Mouse (Mus musculus) limb, embryonic 15.5 days (tissue): ENCODE results near the gene Zfp697. TPM values are rescaled to one million over a fixed set of nuclear protein-coding genes. Genes with fewer than 3 reads are reported as not detected.
A peak's percentile ranks its signal among the peaks of the same experiment; 100 is the strongest.
"Not testable (repeated sequence)": the region's sequence is repeated elsewhere in the genome, so short reads cannot be mapped to it uniquely, and the experiment has no call there.

Source experiments
- ATAC-seq: fragments of 200-750 bp; cut with Nextera tagmentation; 2 replicates; pipeline ENCODE4 v1.8.0; 2017; ENCODE audit warnings: low read depth, moderate TSS enrichment; ENCODE audit not compliant: insufficient number of reproducible peaks, low FRiP score, low TSS enrichment
- H3K27ac ChIP-seq: fragments of 300-500 bp; sonication (generic); 2 replicates; pipeline ENCODE4 v1.5.1; 2015; ENCODE audit warnings: moderate library complexity, mild to moderate bottlenecking, inconsistent platforms
- H3K27me3 ChIP-seq: fragments of 300-500 bp; sonication (generic); 2 replicates; pipeline ENCODE4 v1.6.1; 2015; ENCODE audit warnings: inconsistent platforms
- H3K36me3 ChIP-seq: fragments of 300-500 bp; sonication (generic); 2 replicates; pipeline ENCODE4 v1.6.1; 2015; ENCODE audit warnings: inconsistent platforms
- H3K4me1 ChIP-seq: fragments of 300-500 bp; sonication (generic); 2 replicates; pipeline ENCODE4 v1.6.1; 2015; ENCODE audit warnings: inconsistent platforms
- H3K4me2 ChIP-seq: fragments of 300-500 bp; sonication (generic); 2 replicates; pipeline ENCODE4 v1.6.1; 2015; ENCODE audit warnings: mild to moderate bottlenecking, inconsistent platforms
- H3K4me3 ChIP-seq: fragments of 300-500 bp; sonication (generic); 2 replicates; pipeline ENCODE4 v1.5.1; 2015; ENCODE audit warnings: mild to moderate bottlenecking, inconsistent platforms
- H3K9ac ChIP-seq: fragments of 300-500 bp; sonication (generic); 2 replicates; pipeline ENCODE4 v1.6.1; 2015; ENCODE audit warnings: inconsistent platforms
- H3K9me3 ChIP-seq: fragments of 300-500 bp; sonication (generic); 2 replicates; pipeline ENCODE4 v1.6.1; 2016; ENCODE audit warnings: inconsistent platforms
- WGBS: fragments of 180-500 bp; shearing (Covaris S2); methylation state at CpG from one replicate; pipeline ENCODE4 v1.1.7; 2015; 5-methylcytosine and 5-hydroxymethylcytosine counted together
- polyA plus RNA-seq: library from polyadenylated mRNA; unstranded; fragments of >200 nt; fragmentation: Nextera tagmentation; extraction: Ambion mirVana; gene quantifications from 2 replicates; pipeline ENCODE4 v1.2.1, GENCODE M21; 2015

Zfp697 gene
- polyA plus RNA-seq, 1 experiment from 2014 or later, result 6.2 TPM

DNA sequence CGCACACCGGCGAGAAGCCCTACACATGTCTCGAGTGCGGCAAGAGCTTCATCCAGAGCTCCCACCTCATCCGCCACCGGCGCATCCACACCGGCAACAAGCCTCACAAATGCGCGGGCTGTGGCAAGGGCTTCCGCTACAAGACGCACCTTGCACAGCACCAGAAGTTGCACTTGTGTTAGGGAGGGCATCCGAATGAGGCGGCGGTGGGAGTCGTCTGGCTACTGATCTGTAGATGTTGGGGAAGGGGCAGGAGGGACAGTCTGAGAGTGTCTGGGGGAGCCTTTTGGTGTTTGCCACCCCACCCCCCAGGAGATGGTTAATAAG lies 46.2 kb downstream of the Zfp697 start:
- H3K4me3 ChIP-seq, result peak overlapping the region; percentile 63
- peaks cover 18% of the 10 kb centered on the region for H3K4me1 ChIP-seq
- H3K4me2 ChIP-seq, result peak overlapping the region; percentile 99
- WGBS, result 9% methylated on average over 17 of the region's 17 CpGs
- H3K9me3 ChIP-seq, result no peaks in the 10 kb centered on the region
- H3K27ac ChIP-seq, result no peak overlapping the region
- H3K36me3 ChIP-seq, result 0 out of 2 replicates have a peak, but pooled peaks cover 6% of the 10 kb centered on the region
- peak overlapping the region; percentile 31 for H3K9ac ChIP-seq
- peaks cover 43% of the 10 kb centered on the region for H3K27me3 ChIP-seq
- ATAC-seq, result no peak

DNA sequence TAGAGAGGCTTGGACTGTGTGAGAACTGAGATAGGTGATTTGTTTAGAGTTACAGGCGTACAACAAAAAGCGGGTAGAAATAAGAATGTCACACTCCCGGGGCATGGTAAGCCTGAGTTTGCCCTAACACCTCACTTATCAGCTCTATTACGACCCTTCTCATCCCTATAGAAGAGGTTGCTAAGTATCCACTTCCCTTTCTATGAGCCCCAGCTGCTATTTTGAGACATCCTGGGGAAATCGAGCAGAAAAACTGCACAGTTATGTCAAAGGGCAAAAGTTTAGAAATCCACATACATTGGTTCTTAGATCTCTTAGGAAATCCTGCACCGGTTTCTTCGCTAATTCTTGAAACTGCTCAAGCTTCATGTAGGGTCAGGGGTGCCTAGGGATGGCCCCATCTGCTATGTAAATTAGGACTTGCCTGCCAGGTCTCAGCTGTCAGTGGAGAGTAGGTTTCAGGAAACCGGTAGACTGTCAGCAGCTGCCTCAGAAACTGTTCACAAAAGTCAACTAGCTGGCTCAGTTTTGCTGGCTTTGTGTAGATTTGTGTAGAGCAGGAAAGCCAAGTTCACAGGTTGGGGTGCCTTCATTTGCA lies 46.8 kb downstream of the Zfp697 start:
- 44% methylated on average over 8 of the region's 8 CpGs for WGBS
- peaks cover 18% of the 10 kb centered on the region for H3K4me1 ChIP-seq
- H3K9me3 ChIP-seq, result no peaks in the 10 kb centered on the region
- H3K27me3 ChIP-seq, result peaks cover 43% of the 10 kb centered on the region
- no peak for ATAC-seq
- no peak overlapping the region for H3K4me2 ChIP-seq
- H3K36me3 ChIP-seq, result 0 out of 2 replicates have a peak, but pooled peaks cover 6% of the 10 kb centered on the region
- H3K9ac ChIP-seq, result no peak overlapping the region
- no peak overlapping the region for H3K27ac ChIP-seq
- H3K4me3 ChIP-seq, result no peak overlapping the region

DNA sequence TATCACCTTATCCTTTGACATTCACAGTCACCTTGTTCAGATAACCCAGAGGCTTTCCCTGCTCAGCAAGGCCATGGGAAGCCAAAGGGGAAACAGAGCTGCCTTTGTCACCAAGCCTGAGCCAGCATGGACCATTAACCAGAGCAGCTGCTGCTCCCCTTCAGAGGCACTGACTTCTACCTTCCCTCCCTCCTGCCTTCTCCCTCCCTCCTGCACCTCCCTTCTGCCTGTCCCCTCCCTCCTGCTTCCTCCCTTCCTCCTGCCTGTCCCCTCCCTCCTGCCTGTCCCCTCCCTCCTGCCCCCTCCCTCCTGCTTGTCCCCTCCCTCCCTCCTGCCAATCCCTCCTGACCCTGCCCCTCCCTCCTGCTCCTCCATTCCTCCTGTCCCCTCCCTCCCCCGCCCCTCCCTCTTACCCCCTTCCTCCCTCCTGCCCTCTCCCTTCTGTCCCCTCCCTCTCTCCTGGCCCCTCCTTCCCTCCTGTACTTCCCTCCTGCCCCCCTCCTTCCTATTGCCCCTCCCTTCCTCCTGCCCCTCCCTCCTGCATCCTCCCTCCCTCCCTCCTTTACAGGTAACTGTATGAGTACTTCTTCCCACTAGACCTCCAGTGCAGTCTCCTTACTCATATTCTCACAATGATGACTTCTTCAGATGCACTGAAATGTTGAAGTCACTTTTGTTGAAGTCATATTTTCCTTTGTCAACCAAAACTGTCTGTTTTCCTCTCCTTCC lies 52.0 kb downstream of the Zfp697 start:
- H3K4me3 ChIP-seq, result no peak overlapping the region
- no peaks in the 10 kb centered on the region for H3K36me3 ChIP-seq
- H3K4me2 ChIP-seq, result no peak overlapping the region
- peaks cover 7% of the 10 kb centered on the region for H3K27me3 ChIP-seq
- no peaks in the 10 kb centered on the region for H3K4me1 ChIP-seq
- no peak for ATAC-seq
- no peak overlapping the region for H3K27ac ChIP-seq
- no peak overlapping the region for H3K9ac ChIP-seq
- WGBS, result no CpG with 5 or more reads among the region's 1 CpGs
- no peaks in the 10 kb centered on the region for H3K9me3 ChIP-seq

DNA sequence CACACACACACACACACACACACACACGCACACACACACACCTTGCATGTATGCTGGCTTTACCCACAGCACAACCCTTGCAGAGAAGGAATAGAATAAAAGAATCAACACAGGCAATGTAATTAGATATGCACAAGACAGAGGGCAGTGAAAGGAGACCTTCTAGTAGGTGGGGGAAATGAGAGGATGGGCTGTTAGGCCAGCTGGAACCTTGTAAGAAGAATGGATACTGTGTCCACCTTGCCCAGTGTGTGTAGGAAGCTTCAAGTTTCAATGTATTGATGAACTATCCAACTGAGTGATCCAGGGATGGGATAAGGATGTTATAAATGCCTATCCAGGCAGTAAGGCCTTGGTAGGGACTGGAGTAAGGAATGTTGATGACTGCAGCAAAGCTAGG lies 52.8 kb downstream of the Zfp697 start:
- Histone ChIP-seq H3K9ac (no peak overlapping the region), H3K4me2 (no peak overlapping the region), H3K36me3 (no peaks in the 10 kb centered on the region), H3K4me3 (no peak overlapping the region), H3K27me3 (no peaks in the 10 kb centered on the region), H3K9me3 (no peaks in the 10 kb centered on the region), H3K4me1 (no peaks in the 10 kb centered on the region), H3K27ac (no peak overlapping the region)
- no peak for ATAC-seq
- 78% methylated on average over 1 of the region's 1 CpGs for WGBS

DNA sequence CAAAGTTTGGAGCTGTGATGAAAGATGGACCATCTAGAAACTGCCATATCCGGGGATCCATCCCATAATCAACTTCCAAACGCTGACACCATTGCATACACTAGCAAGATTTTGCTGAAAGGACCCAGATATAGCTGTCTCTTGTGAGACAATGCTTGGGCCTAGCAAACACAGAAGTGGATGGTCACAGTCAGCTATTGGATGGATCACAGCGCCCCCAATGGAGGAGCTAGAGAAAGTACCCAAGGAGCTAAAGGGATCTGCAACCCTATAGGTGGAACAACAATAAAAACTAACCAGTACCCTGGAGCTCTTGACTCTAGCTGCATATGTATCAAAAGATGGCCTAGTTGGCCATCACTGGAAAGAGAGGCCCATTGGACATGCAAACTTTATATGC lies 60.0 kb downstream of the Zfp697 start:
- WGBS, result 42% methylated on average over 3 of the region's 3 CpGs
- H3K36me3 ChIP-seq, H3K4me2 ChIP-seq, H3K9me3 ChIP-seq, H3K4me1 ChIP-seq, H3K27ac ChIP-seq, H3K9ac ChIP-seq, H3K4me3 ChIP-seq, H3K27me3 ChIP-seq, ATAC-seq: not testable (repeated sequence)

DNA sequence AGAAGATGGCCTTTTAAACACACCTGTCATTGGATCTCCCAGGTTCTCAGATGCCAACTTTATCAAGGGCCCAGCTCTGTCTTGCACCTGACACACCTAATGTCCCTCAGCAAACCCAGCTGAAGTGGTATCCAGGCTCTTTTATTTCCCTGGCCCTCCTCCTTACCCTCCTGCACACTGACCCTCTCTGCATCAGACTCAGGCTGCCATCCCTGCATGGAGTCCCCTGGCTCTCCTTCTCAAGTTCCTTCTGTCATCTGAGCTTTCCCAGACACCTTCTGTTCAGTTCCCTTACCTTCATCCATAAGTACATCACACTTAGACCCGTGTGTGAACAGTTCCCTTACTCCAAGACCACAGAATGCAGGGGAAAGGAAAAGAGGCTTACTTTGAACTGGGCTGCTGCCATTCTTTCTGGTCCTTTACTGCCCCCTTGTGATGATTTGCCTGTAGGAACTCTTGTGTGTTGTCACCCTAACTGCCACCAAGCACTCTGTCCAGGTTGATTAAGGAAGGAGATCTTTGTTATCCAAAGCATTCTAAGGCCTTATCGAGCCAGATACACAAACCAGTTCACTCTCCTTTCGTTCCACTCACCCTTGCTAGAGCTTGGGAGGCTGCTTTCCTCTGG lies 61.0 kb downstream of the Zfp697 start:
- not testable (repeated sequence) for H3K4me1 ChIP-seq, H3K4me2 ChIP-seq, H3K9ac ChIP-seq, ATAC-seq, H3K27me3 ChIP-seq, H3K36me3 ChIP-seq, H3K9me3 ChIP-seq, H3K27ac ChIP-seq, H3K4me3 ChIP-seq
- WGBS, result 9% methylated on average over 3 of the region's 3 CpGs

DNA sequence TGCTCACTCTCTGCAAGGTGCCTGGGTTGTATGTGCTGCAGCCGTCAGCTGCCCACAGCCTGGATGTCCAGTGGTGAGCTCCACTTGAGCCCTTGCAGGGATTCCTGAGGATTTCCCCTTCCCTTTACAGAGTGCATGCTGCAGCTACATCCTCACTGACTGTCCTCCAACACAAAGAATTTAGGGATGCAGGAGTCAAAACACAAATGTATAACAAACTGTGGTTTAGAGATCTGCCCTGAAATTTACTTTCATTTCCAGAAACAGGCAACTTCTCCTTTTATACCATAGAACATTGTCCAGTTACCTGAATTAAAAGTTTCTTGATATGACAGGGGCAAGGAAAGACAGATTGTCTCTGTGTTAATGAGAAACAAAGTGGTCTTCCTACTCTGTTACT lies 61.7 kb downstream of the Zfp697 start:
- not testable (repeated sequence) for H3K27me3 ChIP-seq, H3K27ac ChIP-seq, H3K4me3 ChIP-seq, H3K4me2 ChIP-seq, ATAC-seq, H3K9ac ChIP-seq, H3K36me3 ChIP-seq, H3K9me3 ChIP-seq, H3K4me1 ChIP-seq
- WGBS, result 50% methylated on average over 1 of the region's 1 CpGs

DNA sequence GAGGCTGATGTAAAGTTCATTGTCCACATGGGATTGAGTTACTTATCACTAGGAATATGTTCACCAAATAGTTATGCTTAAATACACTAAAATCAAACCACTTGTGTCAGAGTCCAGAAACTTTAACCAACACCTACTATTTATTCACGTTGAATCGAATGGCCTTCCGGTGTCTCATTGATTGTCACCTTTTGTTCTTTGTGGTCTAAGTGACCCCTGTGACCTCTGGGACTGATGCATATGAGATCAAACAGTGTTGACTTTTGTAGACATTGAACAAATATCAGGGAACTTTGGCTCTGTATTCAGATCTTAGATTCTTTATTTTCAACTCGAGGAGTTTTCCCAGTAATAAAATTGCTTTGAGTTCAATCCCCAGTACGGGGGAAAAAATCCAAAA lies 71.5 kb downstream of the Zfp697 start:
- ATAC-seq, H3K4me2 ChIP-seq, H3K9me3 ChIP-seq, H3K27me3 ChIP-seq, H3K27ac ChIP-seq, H3K4me3 ChIP-seq, H3K36me3 ChIP-seq, H3K9ac ChIP-seq, H3K4me1 ChIP-seq: not testable (repeated sequence)
- WGBS, result 82% methylated on average over 5 of the region's 5 CpGs

DNA sequence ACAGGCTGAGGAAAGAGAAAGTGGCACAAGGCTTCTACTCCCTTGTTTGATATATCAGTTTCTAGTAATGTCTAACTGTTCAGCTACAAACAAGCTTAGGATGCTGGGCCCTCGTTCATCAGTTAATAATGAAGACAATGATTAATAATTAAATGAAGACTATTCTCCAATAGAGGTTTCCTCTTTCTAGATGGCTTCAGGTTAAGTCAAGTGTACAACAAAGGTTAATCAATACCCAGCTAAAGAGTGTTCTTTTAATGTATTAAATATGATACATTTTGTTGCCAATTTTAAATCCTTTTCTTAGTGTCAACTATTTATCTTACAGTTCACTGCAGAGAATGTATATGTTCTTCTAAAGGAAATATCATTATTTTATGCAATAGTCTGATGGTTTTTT lies 74.8 kb downstream of the Zfp697 start, which contains the start of gene Gm4450:
Gene Gm4450, minus strand, starts transcription at position 101 of the 400 bp plus-strand sequence.
- not testable (repeated sequence) for H3K4me2 ChIP-seq, H3K9ac ChIP-seq, H3K27ac ChIP-seq, H3K36me3 ChIP-seq, H3K4me3 ChIP-seq, ATAC-seq, H3K9me3 ChIP-seq, H3K4me1 ChIP-seq, H3K27me3 ChIP-seq
- WGBS, result 67% methylated on average over 1 of the region's 1 CpGs

DNA sequence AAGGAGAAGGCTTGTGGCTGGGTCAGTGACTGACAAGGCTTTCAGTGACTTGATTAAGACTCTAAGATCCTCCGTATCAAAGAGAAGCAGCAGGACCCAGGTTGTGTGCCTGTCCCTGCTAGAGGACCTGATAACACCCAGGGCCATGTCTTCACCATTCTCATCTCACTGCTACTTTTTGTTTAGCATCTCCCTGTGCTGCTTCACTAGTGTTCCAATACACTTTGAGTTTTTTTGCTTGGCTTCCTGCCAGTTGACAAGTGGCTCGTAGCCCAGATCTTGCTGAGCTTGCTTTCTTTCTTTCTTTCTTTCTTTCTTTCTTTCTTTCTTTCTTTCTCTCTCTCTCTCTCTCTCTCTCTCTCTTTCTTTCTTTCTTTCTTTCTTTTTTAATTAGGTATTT lies 87.1 kb downstream of the Zfp697 start:
- not testable (repeated sequence) for H3K27me3 ChIP-seq, H3K4me1 ChIP-seq, H3K9me3 ChIP-seq, H3K4me2 ChIP-seq, H3K36me3 ChIP-seq, H3K27ac ChIP-seq, H3K4me3 ChIP-seq, ATAC-seq, H3K9ac ChIP-seq
- 60% methylated on average over 1 of the region's 2 CpGs for WGBS

DNA sequence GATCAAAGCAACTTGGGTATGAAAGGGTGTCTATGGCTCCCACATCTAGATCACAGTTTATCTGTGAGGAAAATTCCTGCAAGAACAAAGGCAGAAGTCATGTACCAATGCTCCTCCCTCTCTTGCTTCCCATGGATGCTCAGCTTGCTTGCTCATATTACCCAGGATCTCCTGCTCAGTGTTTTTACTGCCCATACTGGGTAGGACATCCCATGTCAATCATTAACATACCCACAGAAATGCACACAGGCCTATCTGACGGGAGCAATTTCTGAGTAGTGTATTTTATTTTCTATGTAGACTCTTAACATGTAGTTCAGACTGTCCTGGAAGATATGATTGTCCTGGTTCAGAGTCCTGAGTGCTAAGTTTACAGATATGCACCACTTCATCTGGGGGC lies 88.8 kb downstream of the Zfp697 start:
- H3K9ac ChIP-seq, H3K4me2 ChIP-seq, H3K9me3 ChIP-seq, H3K27me3 ChIP-seq, H3K36me3 ChIP-seq, H3K4me3 ChIP-seq, H3K4me1 ChIP-seq, H3K27ac ChIP-seq, ATAC-seq: not testable (repeated sequence)
- WGBS, result no CpG with 5 or more reads among the region's 1 CpGs

DNA sequence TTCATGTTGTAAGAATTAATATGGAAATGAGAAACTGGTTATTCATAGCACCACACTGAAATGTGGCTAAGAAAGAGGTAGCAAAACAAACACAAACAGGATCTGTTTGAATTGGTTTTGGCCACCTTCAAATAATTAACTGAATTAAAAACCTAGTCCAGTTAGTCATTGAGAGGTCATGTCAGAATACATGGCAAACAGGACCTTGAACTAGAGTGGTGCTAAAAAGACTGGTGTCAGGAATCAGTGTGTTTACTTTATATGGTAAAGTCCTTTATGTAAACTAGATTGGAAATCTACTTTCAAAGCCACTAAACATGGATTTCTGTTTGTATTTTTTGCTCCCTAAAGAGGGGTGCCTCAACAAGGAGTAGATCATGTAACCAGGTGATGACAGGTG lies 89.2 kb downstream of the Zfp697 start:
- not testable (repeated sequence) for ATAC-seq, H3K4me1 ChIP-seq, H3K9ac ChIP-seq, H3K4me3 ChIP-seq, H3K36me3 ChIP-seq, H3K9me3 ChIP-seq, H3K4me2 ChIP-seq, H3K27ac ChIP-seq, H3K27me3 ChIP-seq
